Mouse (Mus musculus): Measurements from ENCODE around the gene Bche. TPM values are rescaled to one million over a fixed set of nuclear protein-coding genes. Genes with fewer than 3 reads are reported as not detected.

Gene Bche
- polyA plus RNA-seq (2014; fragmentation: Illumina TruSeq; extraction: RNeasy Lipid Tissue Mini Kit (QIAGEN cat#74804); ENCODE audit: insufficient read depth, low read depth, low replicate concordance): 2.2 TPM

GRCm38 (mm10) chr3:73708410-73708714 lies at the start of gene Bche:
TSS of gene Bche (minus strand) at chr3:73708415.

